Mouse (Mus musculus): ENCODE measurements at regions not wholly inside any gene's neighbourhood (a gene's known extent, or its start where the extent isn't known, plus 50 kb on each side); places are given as distances from the start of the nearest gene placed in this dataset.

DNA sequence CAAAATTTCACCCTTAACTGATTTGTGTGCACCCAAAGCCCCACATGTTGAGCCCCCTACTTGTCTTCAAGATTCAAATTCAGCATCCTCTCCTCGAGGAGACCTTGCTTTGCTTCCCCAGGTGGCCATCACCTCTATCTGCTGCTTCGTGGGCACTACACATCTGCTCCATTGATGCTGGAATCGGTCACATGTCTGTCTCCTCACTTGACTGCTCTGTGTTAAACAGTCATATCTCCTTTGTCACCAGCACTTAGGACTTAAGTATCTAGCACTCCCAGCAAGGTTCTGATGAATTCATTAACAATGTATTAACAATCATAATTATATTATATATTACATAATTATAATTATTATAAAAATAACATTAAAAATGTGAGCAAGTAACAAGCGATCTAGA is 192.9 kb downstream of the Atp23 start:
- H3K27ac ChIP-seq (ENCODE audit: low read depth) = no peak overlapping the region
- 56% methylated on average over 4 of the region's 4 CpGs for WGBS

DNA sequence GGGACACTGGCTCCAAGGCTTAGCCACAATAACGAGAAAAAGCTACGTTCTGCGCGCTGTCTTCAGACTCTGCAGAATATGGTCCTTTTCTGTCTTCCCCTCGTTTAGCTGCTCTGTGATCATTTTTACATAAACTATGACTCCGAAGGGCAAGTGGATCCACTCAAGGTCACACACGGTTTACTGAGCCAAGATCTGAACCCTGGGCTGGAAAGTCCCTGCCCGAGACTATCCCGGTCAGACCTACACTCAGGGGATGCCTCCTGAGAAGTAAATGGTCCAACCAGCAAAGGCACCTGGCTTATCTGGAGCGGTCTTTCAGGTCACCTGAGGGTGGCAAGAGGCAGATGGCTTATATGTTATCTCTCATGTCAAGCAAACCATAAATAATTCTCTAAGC is 204.1 kb downstream of the Atp23 start:
- no peak overlapping the region for H3K27ac ChIP-seq (ENCODE audit: low read depth)
- no peak overlapping the region for H3K9ac ChIP-seq (replicated peaks; ENCODE audit: low read depth, low read length)
- no peaks in the 10 kb centered on the region for H3K9me3 ChIP-seq (replicated peaks; ENCODE audit: control insufficient read depth, low read length)
- 82% methylated on average over 10 of the region's 10 CpGs for WGBS
- DNase-seq (ENCODE audit: low spot score) (no peak), ATAC-seq (ENCODE audit: insufficient read depth, low read depth) (no peak)
- H3K4me3 ChIP-seq (ENCODE audit: low read depth, low read length) = no peak overlapping the region
- no peak overlapping the region for H3K4me2 ChIP-seq (ENCODE audit: low read depth, low read length)
- H3K36me3 ChIP-seq (replicated peaks; ENCODE audit: control insufficient read depth, insufficient read depth, low read length) = no peaks in the 10 kb centered on the region
- no peaks in the 10 kb centered on the region for H3K27me3 ChIP-seq (ENCODE audit: control insufficient read depth, insufficient read depth, low read length)
- TF ChIP-seq CTCF (IDR thresholded peaks at IDR 0.05; ENCODE audit: low read depth) (no peak), EP300 (IDR thresholded peaks at IDR 0.05; ENCODE audit: low read depth) (no peak)
- no peaks in the 10 kb centered on the region for H3K4me1 ChIP-seq (ENCODE audit: control insufficient read depth, insufficient read depth)

More for the DNA sequence above, 192.9 kb downstream of the Atp23 start:
- Histone ChIP-seq H3K9me3 (replicated peaks; ENCODE audit: control insufficient read depth, low read length) (no peaks in the 10 kb centered on the region), H3K27me3 (ENCODE audit: control insufficient read depth, insufficient read depth, low read length) (no peaks in the 10 kb centered on the region), H3K4me1 (ENCODE audit: control insufficient read depth, insufficient read depth) (no peaks in the 10 kb centered on the region), H3K9ac (replicated peaks; ENCODE audit: low read depth, low read length) (no peak overlapping the region), H3K4me3 (ENCODE audit: low read depth, low read length) (no peak overlapping the region), H3K36me3 (replicated peaks; ENCODE audit: control insufficient read depth, insufficient read depth, low read length) (no peaks in the 10 kb centered on the region), H3K4me2 (ENCODE audit: low read depth, low read length) (no peak overlapping the region)
- ATAC-seq (ENCODE audit: insufficient read depth, low read depth) (no peak), DNase-seq (ENCODE audit: low spot score) (no peak)
- TF ChIP-seq EP300 (IDR thresholded peaks at IDR 0.05; ENCODE audit: low read depth) (no peak), CTCF (IDR thresholded peaks at IDR 0.05; ENCODE audit: low read depth) (no peak)

DNA sequence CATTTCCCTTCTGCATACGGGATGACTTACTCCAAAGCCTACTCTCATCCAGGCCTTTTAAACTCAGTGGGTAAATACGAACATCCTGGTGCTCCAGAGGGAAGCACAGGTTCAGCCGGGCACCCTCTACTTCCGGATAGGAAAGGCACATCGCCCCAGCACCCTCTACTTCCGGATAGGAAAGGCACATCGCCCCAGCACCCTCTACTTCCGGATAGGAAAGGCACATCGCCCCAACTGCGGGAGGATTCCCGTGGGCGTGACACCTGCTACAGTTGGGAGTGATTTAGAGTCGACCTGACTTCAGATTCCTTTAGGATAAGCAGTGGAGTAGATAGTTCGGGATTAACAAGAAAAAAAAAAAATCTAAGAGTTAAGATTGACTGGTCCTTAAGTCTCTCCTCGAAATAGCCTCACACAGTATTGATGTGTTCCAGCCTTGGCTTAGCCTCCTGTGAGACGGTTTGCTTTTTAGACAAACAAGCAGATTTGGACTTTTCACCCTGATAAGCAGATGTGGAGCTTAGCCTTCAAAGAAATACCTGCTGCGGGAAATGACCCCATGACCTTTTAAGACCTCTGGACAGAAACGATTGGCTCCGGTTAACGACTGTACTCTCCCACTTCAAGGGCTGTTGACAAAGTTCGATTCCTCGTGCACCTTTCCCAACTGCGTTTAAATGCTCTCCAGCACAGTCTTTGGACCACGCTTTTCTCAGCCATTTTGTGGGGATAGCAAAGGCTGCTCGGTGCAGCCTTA is 210.1 kb downstream of the Atp23 start:
- WGBS = 59% methylated on average over 25 of the region's 25 CpGs
- TF ChIP-seq EP300 (IDR thresholded peaks at IDR 0.05; ENCODE audit: low read depth) = no peak
- no peak for TF ChIP-seq CTCF (IDR thresholded peaks at IDR 0.05; ENCODE audit: low read depth)
- no peak for DNase-seq (ENCODE audit: low spot score)

DNA sequence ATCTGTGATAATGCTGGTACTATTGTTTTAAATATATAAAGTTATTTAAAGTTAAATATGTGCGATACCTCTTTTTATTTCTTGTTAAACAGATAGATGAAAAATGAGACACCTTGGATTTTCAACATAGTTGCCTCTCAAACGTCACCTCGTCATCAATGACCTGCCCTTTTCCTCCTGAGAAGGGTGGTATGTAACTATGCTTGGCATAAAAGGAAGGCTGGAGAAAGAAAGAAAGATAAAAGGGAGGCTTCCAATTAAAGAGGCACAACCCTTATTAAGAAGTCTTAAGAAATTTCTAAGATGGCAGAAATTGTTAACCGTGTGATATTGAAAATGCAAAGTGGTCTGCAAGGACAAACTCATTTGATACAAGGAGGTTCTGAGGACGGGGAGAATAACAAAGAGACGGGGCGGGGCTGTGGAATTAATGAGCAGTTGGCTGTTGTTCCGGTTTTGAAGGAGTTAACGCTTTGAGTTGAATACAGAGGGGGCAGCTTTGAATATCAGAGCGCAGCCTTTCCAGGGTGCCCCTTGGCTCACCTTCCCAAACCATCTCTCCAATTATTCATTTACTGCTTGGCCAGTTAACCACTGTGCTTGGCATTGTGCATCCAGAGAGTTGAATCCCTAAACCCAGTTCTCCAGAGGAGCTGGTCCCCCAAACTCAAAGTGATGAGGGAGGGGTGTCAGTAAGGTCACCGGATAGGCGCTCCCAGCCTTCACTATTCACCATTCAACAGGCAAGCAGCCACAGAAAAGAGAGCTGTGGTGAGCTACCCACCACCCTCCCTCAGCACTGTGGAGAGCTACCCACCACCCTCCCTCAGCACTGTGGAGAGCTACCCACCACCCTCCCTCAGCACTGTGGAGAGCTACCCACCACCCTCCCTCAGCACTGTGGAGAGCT is 220.6 kb downstream of the Atp23 start:
- no peaks in the 10 kb centered on the region for H3K27me3 ChIP-seq (ENCODE audit: control insufficient read depth, insufficient read depth, low read length)
- H3K9ac ChIP-seq (replicated peaks; ENCODE audit: low read depth, low read length) = no peak overlapping the region
- 13% methylated on average over 12 of the region's 12 CpGs for WGBS
- H3K9me3 ChIP-seq (replicated peaks; ENCODE audit: control insufficient read depth, low read length) = no peaks in the 10 kb centered on the region
- DNase-seq (ENCODE audit: low spot score) (no peak), ATAC-seq (ENCODE audit: insufficient read depth, low read depth) (no peak)
- H3K4me1 ChIP-seq (ENCODE audit: control insufficient read depth, insufficient read depth) = no peaks in the 10 kb centered on the region
- no peak overlapping the region for H3K27ac ChIP-seq (ENCODE audit: low read depth)
- H3K36me3 ChIP-seq (replicated peaks; ENCODE audit: control insufficient read depth, insufficient read depth, low read length) = no peaks in the 10 kb centered on the region
- no peak for TF ChIP-seq EP300 (IDR thresholded peaks at IDR 0.05; ENCODE audit: low read depth)
- TF ChIP-seq CTCF (IDR thresholded peaks at IDR 0.05; ENCODE audit: low read depth) = no peak
- H3K4me3 ChIP-seq (ENCODE audit: low read depth, low read length) = no peak overlapping the region
- no peak overlapping the region for H3K4me2 ChIP-seq (ENCODE audit: low read depth, low read length)

More for the DNA sequence above, 210.1 kb downstream of the Atp23 start:
- ATAC-seq (ENCODE audit: insufficient read depth, low read depth) = no peak
- H3K4me3 ChIP-seq (ENCODE audit: low read depth, low read length) = no peak overlapping the region
- H3K27ac ChIP-seq (ENCODE audit: low read depth) = no peak overlapping the region
- no peak overlapping the region for H3K9ac ChIP-seq (replicated peaks; ENCODE audit: low read depth, low read length)
- no peaks in the 10 kb centered on the region for H3K36me3 ChIP-seq (replicated peaks; ENCODE audit: control insufficient read depth, insufficient read depth, low read length)
- no peak overlapping the region for H3K4me2 ChIP-seq (ENCODE audit: low read depth, low read length)
- no peaks in the 10 kb centered on the region for H3K4me1 ChIP-seq (ENCODE audit: control insufficient read depth, insufficient read depth)
- H3K27me3 ChIP-seq (ENCODE audit: control insufficient read depth, insufficient read depth, low read length) = no peaks in the 10 kb centered on the region
- no peaks in the 10 kb centered on the region for H3K9me3 ChIP-seq (replicated peaks; ENCODE audit: control insufficient read depth, low read length)

DNA sequence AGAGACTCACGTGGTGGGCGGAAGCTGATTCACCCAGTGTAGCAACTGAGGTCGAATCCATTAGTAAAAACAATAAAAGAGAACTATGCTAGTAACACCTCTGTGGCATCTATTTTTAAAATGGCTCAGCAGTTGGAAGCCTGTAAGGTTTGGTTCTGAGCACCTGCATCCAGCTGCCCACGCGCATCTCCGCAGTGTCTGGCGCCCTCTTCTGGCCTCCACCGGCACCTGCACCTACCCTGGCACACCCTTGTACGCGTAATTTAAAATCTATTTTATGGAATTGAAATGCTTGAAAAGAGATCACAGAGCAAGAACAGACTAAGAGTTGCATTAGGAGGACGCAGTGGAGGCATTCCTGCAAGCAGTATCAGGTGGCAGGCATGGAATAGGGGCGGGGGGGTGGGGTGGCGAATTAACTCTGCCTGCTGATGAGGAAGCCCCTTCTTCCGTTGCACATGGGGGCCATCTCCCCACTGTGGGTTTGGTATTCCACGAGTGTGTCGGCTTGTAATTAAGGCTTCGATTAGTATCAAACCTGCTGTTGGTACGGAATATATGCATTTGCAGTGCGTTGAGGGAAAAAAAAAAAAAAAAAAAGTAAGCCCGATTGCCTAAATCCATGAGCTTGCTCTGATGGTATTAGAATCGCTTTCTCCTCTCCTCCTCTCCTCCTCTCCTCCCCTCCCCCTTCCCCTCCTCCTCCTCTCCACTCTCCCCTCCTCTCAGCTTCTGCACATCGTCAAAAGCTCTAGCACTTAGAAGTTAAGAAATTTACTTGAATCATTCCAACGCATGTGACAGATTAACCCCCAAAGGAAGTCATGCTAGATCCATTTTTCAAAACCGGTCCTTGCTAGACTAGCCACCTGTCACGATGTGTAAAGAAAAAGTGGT is 221.7 kb downstream of the Atp23 start:
- TF ChIP-seq EP300 (IDR thresholded peaks at IDR 0.05; ENCODE audit: low read depth) (no peak), CTCF (IDR thresholded peaks at IDR 0.05; ENCODE audit: low read depth) (no peak)
- Histone ChIP-seq H3K27me3 (ENCODE audit: control insufficient read depth, insufficient read depth, low read length) (no peaks in the 10 kb centered on the region), H3K9me3 (replicated peaks; ENCODE audit: control insufficient read depth, low read length) (no peaks in the 10 kb centered on the region), H3K27ac (ENCODE audit: low read depth) (no peak overlapping the region), H3K4me1 (ENCODE audit: control insufficient read depth, insufficient read depth) (no peaks in the 10 kb centered on the region), H3K36me3 (replicated peaks; ENCODE audit: control insufficient read depth, insufficient read depth, low read length) (no peaks in the 10 kb centered on the region), H3K4me2 (ENCODE audit: low read depth, low read length) (no peak overlapping the region), H3K9ac (replicated peaks; ENCODE audit: low read depth, low read length) (no peak overlapping the region), H3K4me3 (ENCODE audit: low read depth, low read length) (no peak overlapping the region)
- ATAC-seq (ENCODE audit: insufficient read depth, low read depth) = no peak
- DNase-seq (ENCODE audit: low spot score) = no peak
- 29% methylated on average over 25 of the region's 25 CpGs for WGBS

Measured in heart, postnatal 0 days (tissue).